Mouse (Mus musculus): ENCODE data around the gene Gan. TPM values are rescaled to one million over a fixed set of nuclear protein-coding genes. Genes with fewer than 3 reads are reported as not detected.
A peak's percentile ranks its signal among the peaks of the same experiment; 100 is the strongest.

Gene Gan
- polyA plus RNA-seq, 2 experiments: 0.62 to 1.6 TPM

DNA sequence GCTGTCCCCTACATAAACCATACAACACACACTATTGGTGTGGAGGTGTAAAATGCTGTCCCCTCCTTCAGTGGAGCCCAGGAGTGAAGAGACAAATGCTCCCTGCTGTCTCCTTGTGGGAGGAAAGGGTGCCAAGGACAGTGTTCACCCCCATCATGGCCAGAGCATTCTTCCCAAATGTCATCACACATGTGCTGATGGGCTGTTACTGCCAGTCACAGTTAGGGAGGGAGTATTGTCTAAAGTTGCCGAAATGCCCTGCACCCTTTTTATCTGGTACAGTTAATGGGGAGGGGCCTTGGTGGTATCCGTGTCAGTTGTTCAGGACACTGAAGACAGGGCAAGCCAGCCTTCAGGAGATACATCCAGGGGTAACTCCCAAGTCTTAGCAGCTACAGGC is 8.6 kb downstream of the Gan start:
- H3K4me2 ChIP-seq (ENCODE audit: low read depth): no peak overlapping the region
- no peak overlapping the region for H3K4me3 ChIP-seq (ENCODE audit: insufficient read depth in 1 of 2, low read depth in 2 of 2, low read length in 2 of 2)
- no peaks in the 10 kb centered on the region for H3K36me3 ChIP-seq (replicated peaks; ENCODE audit: control insufficient read depth, insufficient read depth, low read depth)
- WGBS (ENCODE audit: insufficient replicate concordance): 69% methylated on average over 2 of the region's 2 CpGs
- no peaks in the 10 kb centered on the region for H3K9me3 ChIP-seq (ENCODE audit: control insufficient read depth, low read length)
- peaks cover 13 to 18% of the 10 kb centered on the region in 2 experiments for H3K4me1 ChIP-seq (replicated peaks; ENCODE audit: control insufficient read depth in 2 of 2, insufficient read depth in 2 of 2, low read length in 1 of 2)
- no peak overlapping the region for H3K27ac ChIP-seq
- H3K9ac ChIP-seq (replicated peaks): no peak overlapping the region
- no peak for ATAC-seq (ENCODE audit: insufficient read depth)
- DNase-seq (ENCODE audit: low read depth in 3 of 3, low spot score in 3 of 3): no peak
- TF ChIP-seq CTCF (IDR thresholded peaks at IDR 0.05; ENCODE audit: low read depth) (no peak), EP300 (IDR thresholded peaks at IDR 0.05; ENCODE audit: low read depth) (no peak)
- no peaks in the 10 kb centered on the region for H3K27me3 ChIP-seq (ENCODE audit: control insufficient read depth, insufficient read depth, low read length)

DNA sequence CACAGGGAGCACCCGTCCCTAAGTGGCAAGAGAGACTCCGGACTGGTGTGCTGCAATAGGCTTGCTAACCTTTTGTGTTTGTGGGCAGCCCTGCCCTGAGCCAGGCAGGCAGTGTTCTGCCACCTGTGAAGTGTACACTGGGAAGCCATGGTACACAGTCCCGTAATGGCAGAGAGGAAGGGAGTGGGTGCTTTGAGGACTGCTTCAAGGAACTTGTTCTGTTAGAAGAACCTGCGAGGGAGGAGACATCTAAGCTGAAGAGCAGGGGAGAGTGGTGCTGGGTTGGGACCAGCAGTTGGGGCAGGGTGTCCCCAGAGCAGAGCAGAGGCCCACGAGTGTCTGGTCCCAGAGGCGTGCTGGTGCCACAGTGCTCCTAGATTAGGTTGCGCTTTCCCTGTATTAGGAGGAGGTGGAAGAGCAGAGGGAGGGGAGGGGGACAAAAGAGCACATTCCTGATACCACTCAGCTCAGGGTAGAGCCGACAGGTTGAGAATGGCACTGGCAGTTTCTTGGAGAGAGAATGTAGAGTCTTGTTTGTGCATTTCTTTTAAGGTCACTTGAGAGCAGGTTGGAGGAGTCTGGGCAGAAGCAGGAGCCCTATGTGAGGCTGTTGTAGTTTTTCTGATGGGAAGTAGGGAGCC is 9.4 kb downstream of the Gan start:
- 68% methylated on average over 8 of the region's 8 CpGs for WGBS (ENCODE audit: insufficient replicate concordance)
- Histone ChIP-seq H3K4me2 (ENCODE audit: low read depth) (no peak overlapping the region), H3K27ac (no peak overlapping the region), H3K4me3 (ENCODE audit: insufficient read depth in 1 of 2, low read depth in 2 of 2, low read length in 2 of 2) (no peak overlapping the region), H3K9me3 (ENCODE audit: control insufficient read depth, low read length) (no peaks in the 10 kb centered on the region), H3K4me1 (replicated peaks; ENCODE audit: control insufficient read depth in 2 of 2, insufficient read depth in 2 of 2, low read length in 1 of 2) (peaks cover 13 to 18% of the 10 kb centered on the region in 2 experiments), H3K27me3 (ENCODE audit: control insufficient read depth, insufficient read depth, low read length) (no peaks in the 10 kb centered on the region), H3K36me3 (replicated peaks; ENCODE audit: control insufficient read depth, insufficient read depth, low read depth) (no peaks in the 10 kb centered on the region), H3K9ac (replicated peaks) (no peak overlapping the region)
- DNase-seq (ENCODE audit: low read depth in 3 of 3, low spot score in 3 of 3) (no peak), ATAC-seq (ENCODE audit: insufficient read depth) (no peak)
- TF ChIP-seq CTCF (IDR thresholded peaks at IDR 0.05; ENCODE audit: low read depth) (no peak), EP300 (IDR thresholded peaks at IDR 0.05; ENCODE audit: low read depth) (no peak)

GRCm38 (mm10) chr8:117168378-117168777 is 10.4 kb downstream of the Gan start:
- Histone ChIP-seq H3K4me3 (ENCODE audit: insufficient read depth in 1 of 2, low read depth in 2 of 2, low read length in 2 of 2) (no peak overlapping the region), H3K4me1 (replicated peaks; ENCODE audit: control insufficient read depth in 2 of 2, insufficient read depth in 2 of 2, low read length in 1 of 2) (peaks cover 13 to 20% of the 10 kb centered on the region in 2 experiments), H3K4me2 (ENCODE audit: low read depth) (peak overlapping the region; percentile 32), H3K9ac (replicated peaks) (peak overlapping the region; percentile 13; the same call in 1 of the 2 replicates), H3K36me3 (replicated peaks; ENCODE audit: control insufficient read depth, insufficient read depth, low read depth) (no peaks in the 10 kb centered on the region), H3K9me3 (ENCODE audit: control insufficient read depth, low read length) (no peaks in the 10 kb centered on the region), H3K27me3 (ENCODE audit: control insufficient read depth, insufficient read depth, low read length) (no peaks in the 10 kb centered on the region), H3K27ac (no peak overlapping the region)
- no peak for TF ChIP-seq CTCF (IDR thresholded peaks at IDR 0.05; ENCODE audit: low read depth)
- TF ChIP-seq EP300 (IDR thresholded peaks at IDR 0.05; ENCODE audit: low read depth): no peak
- ATAC-seq (ENCODE audit: insufficient read depth): peak; percentile 75
- no peak for DNase-seq (ENCODE audit: low read depth in 3 of 3, low spot score in 3 of 3)
- 28% methylated on average over 9 of the region's 9 CpGs for WGBS (ENCODE audit: insufficient replicate concordance)

- no peaks in the 10 kb centered on the region for H3K9me3 ChIP-seq (ENCODE audit: control insufficient read depth, low read length)
- no peak overlapping the region for H3K9ac ChIP-seq (replicated peaks)
- H3K4me3 ChIP-seq (ENCODE audit: insufficient read depth in 1 of 2, low read depth in 2 of 2, low read length in 2 of 2): no peak overlapping the region
- H3K4me2 ChIP-seq (ENCODE audit: low read depth): no peak overlapping the region
- 42% methylated on average over 3 of the region's 3 CpGs for WGBS (ENCODE audit: insufficient replicate concordance)
- DNase-seq (ENCODE audit: low read depth in 3 of 3, low spot score in 3 of 3) (no peak), ATAC-seq (ENCODE audit: insufficient read depth) (no peak)
- H3K36me3 ChIP-seq (replicated peaks; ENCODE audit: control insufficient read depth, insufficient read depth, low read depth): no peaks in the 10 kb centered on the region
- TF ChIP-seq CTCF (IDR thresholded peaks at IDR 0.05; ENCODE audit: low read depth) (no peak), EP300 (IDR thresholded peaks at IDR 0.05; ENCODE audit: low read depth) (no peak)
- H3K27ac ChIP-seq: no peak overlapping the region
- H3K27me3 ChIP-seq (ENCODE audit: control insufficient read depth, insufficient read depth, low read length): no peaks in the 10 kb centered on the region
- peaks cover 11 to 14% of the 10 kb centered on the region in 2 experiments for H3K4me1 ChIP-seq (replicated peaks; ENCODE audit: control insufficient read depth in 2 of 2, insufficient read depth in 2 of 2, low read length in 1 of 2)
Measured at GRCm38 (mm10) chr8:117171826-117172225, 13.9 kb downstream of the Gan start.

DNA sequence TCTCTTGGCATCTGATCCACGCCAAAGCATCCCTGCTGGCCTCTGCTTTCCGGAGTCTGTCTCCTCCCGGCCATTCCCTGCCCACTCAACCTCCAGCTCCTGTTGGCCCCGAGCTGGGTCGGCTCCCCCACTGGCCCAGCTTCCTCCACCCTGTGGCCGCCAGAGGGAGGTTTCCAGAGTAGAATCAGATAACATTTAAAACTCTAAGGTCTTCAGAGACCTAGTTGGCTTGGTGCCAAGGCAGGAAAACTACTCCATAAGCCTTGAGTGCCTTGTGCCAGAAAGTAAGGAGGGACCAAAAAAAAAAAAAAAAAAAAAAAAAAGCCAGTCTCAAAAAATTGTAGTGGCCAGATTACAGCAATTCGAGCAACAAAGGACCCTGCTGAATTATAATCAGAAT is 15.0 kb downstream of the Gan start:
- no peaks in the 10 kb centered on the region for H3K27me3 ChIP-seq (ENCODE audit: control insufficient read depth, insufficient read depth, low read length)
- H3K4me2 ChIP-seq (ENCODE audit: low read depth): no peak overlapping the region
- H3K4me3 ChIP-seq (ENCODE audit: insufficient read depth in 1 of 2, low read depth in 2 of 2, low read length in 2 of 2): no peak overlapping the region
- ATAC-seq (ENCODE audit: insufficient read depth): no peak
- peak; percentile 35; the same call in 1 of the 2 replicates for TF ChIP-seq CTCF (IDR thresholded peaks at IDR 0.05; ENCODE audit: low read depth)
- no peak for TF ChIP-seq EP300 (IDR thresholded peaks at IDR 0.05; ENCODE audit: low read depth)
- no peaks in the 10 kb centered on the region for H3K9me3 ChIP-seq (ENCODE audit: control insufficient read depth, low read length)
- no peak overlapping the region for H3K9ac ChIP-seq (replicated peaks)
- no peaks in the 10 kb centered on the region for H3K36me3 ChIP-seq (replicated peaks; ENCODE audit: control insufficient read depth, insufficient read depth, low read depth)
- H3K4me1 ChIP-seq (replicated peaks; ENCODE audit: control insufficient read depth in 2 of 2, insufficient read depth in 2 of 2, low read length in 1 of 2): peaks cover 3 to 11% of the 10 kb centered on the region in 2 experiments
- no peak overlapping the region for H3K27ac ChIP-seq
- WGBS (ENCODE audit: insufficient replicate concordance): 40% methylated on average over 7 of the region's 7 CpGs
- DNase-seq (ENCODE audit: low read depth in 3 of 3, low spot score in 3 of 3): no peak
